Mouse (Mus musculus): Measurements from ENCODE around the gene Lat2. TPM values are rescaled to one million over a fixed set of nuclear protein-coding genes. Genes with fewer than 3 reads are reported as not detected.

The Lat2 gene
- total RNA-seq, 4 experiments from 2014 or later = 3.2 to 20.7 (median 11.6) TPM

DNA sequence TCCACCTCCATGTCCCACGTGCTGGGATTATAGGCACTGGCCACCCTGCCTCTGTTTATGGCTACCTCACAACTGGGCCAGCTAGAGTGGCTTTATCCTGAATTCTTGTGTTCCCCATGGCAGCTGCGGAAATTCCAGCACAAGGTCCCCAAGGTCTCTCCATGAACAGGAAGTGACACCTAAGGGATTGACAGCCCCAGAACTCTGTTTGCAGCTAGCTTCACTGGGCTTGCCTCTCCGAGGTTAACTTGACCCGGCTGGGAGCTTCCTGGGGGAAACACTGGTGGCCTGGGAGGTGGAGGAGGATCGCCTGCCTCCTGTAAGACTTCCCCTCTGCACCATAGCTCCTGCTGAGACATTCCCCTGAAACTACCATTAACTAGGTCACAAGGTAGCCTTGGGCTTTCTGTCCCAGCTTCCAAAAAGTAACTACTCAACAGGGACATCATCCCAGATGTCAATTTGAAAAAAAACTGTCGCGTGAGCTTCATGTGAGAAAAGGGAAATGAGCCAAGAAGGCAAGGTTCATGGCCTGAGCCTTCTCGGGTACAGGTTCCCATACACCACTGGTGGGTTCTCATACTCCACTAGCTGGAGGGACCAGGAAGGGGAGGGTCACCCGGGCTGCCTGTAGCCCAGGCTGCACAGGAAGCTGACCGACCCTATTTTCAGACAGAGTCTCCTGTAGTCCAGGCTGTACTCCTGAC lies 42.2 kb downstream of the Lat2 start:
- DNase-seq (ENCODE audit: low spot score in 2 of 2) = no peak

GRCm38 (mm10) chr5:134571730-134572507 lies 42.9 kb downstream of the Lat2 start:
- no peak for DNase-seq (ENCODE audit: low spot score in 2 of 2)

DNA sequence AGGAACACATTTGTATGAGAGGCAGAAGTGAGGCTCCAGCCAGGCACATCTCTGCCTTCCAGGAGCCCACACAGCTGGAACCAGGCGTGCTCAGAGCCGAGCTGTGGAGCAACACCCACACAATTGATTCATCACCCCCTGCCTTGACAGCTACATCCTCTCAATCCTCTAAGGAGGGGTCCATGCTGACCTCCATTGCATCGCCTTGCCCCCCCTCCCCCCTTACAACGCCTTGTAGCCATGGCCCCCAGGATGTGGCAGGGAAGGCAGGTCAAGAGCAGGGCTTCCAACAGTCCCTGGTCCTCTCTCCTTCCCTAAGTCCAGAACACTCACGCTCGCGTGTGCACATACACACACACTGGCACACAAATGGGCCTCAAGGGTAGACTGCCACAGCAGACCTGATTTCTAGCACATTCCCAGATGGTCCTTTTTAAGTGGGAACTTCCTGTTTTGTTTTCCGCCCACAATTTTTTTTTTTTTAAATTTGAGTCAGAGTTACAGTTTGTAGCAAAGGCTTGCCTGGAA lies 45.8 kb downstream of the Lat2 start:
- DNase-seq (ENCODE audit: low spot score in 2 of 2) = no peak

- no peak for DNase-seq (ENCODE audit: low spot score in 2 of 2)
Observed at GRCm38 (mm10) chr5:134568030-134568429, 46.8 kb downstream of the Lat2 start.

GRCm38 (mm10) chr5:134567445-134567844 lies 47.4 kb downstream of the Lat2 start:
- DNase-seq (ENCODE audit: low spot score in 2 of 2) = no peak

DNA sequence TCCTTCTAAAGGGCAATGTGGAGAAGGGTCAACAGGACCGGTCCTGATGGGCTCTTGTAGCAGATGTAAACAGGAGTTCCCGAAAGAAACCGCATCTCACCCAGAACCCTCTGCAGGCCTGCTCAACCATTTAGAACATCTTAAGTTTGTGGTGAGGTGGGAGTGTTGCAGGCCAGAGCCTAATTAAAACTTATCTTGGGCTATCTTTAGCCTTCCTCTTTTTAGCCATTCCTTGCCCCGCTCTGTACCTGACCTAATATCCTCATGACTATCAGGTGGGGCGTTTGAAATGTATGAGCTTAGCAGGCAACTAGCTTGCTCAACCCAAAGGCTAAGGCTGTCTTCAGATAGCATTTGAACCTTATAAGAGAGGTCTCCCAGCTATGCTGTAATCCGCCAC lies 49.1 kb downstream of the Lat2 start:
- DNase-seq (ENCODE audit: low spot score in 2 of 2) = no peak

- no peak for DNase-seq (ENCODE audit: low spot score in 2 of 2)
Observed at GRCm38 (mm10) chr5:134564272-134564671, 50.6 kb downstream of the Lat2 start.

- no peak for DNase-seq (ENCODE audit: low spot score in 2 of 2)
Observed at GRCm38 (mm10) chr5:134560450-134561171, 54.2 kb downstream of the Lat2 start.

GRCm38 (mm10) chr5:134560071-134560449 lies 54.8 kb downstream of the Lat2 start, which contains the start of gene Syna:
Syna (minus strand) TSS chr5:134560171.
- DNase-seq (ENCODE audit: low spot score in 2 of 2) = no peak

DNA sequence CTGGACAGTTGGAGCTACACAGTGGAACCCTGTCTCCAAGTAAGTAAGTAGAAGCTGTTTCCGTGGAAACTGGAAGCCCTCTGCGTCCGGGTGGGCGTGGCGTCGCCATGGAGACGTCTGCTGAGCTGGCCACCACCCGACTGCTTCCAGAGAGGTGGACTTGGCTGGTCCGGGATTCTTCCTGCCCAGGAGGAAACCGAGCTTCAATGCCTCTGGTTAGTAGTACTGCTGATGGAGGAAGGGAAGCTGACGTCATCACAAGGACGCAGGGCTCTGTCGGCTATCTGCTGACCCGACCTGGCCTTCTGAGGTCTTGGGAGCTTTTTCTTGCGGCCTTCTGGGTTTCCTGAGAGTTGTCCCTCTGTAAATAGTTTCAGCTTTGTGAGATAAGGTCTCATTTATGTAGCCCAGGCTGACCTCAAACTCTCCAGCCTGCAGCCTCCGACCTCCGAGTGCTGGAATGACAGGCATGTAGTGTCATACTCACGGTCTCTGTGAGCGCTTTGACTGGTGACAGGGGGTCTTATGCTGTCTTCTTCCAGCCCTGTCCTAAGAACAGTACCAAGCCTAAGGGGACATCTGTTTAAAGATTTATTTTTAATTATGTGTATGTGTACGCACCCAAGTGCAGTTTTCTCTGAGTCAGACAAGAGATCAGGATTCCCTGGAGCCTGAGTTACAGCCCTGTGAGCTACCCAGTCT lies 59.2 kb downstream of the Lat2 start:
- DNase-seq (ENCODE audit: low spot score in 2 of 2) = peak; percentile 74 to 78

DNA sequence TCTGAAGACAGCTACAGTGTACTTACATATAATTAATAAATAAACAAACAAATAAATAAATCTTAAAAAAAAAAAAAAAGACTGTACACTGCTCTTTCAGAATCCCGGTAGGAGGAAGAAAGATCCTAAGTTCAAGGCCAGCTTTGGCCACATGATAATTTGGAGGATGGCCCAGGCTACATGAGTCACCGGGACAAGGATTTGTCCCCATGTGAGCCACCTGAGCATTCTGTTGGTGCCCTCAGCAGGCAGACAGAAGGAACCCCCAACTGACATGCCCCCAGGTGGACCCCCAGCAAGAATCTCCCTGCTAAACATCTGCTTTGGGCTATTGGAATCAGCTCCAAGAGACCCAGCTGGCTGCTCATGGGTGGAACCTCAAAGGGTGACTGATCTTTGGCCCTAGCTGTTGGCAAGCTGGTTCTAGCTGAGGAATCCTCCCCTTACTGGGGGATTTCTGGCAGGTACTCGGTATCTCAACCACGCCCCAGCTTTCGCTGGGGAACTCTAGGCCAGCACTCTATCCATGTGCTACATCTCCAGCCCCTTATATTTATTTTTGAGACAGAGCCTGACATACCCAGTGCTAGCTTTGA lies 60.8 kb downstream of the Lat2 start:
- no peak for DNase-seq (ENCODE audit: low spot score in 2 of 2)

- DNase-seq (ENCODE audit: low spot score in 2 of 2) = peak; percentile 96 to 98
Observed at GRCm38 (mm10) chr5:134552110-134552972, 62.5 kb downstream of the Lat2 start, which contains the start of gene Clip2. Clip2 (minus strand) TSS chr5:134552434.

DNA sequence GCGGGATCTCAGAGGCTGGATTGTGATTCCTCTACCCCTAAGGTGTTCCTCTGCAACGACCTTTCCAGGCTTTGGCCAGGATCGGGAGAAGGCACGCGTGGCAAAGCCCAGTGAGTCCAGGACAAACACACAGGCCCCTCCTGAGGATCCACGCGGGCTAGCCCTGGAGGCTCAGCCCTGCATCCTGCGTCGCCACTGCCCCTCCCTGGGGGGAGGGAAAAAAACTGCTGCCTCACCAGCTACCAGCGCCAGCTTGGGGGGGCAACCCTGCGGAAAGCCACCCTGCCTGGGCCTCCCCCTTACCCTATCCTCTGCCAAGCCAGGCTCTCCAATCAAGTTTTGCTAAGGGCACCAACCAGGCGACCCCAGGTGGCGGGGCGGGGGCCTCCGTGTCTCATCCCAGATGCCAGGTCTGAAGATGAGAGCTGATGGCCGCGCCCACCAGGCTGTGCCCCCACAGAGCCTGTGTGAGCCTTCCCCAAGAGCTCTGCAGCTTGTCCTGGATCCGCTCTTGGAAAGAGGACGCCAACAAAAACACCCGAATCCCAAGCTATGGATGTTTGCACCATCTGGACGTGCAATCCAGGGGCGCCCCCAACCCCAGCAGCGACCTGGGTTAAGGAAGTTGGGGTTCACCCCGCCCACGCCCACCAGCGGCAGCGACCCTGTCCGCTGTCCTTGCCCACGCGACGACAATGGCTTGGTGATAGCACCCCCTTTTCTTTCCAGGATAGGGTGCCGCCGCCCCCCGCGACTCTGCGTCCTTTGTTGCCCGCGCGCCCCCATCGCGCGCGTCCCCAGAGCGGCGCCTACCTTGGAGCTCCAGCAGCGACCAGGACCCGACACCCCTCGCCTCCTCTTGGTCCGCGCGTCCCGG lies 63.4 kb downstream of the Lat2 start:
- peak in 1 of 2 experiments; percentile 56 for DNase-seq (ENCODE audit: low spot score in 2 of 2)

GRCm38 (mm10) chr5:134550836-134551232 lies 64.0 kb downstream of the Lat2 start:
- DNase-seq (ENCODE audit: low spot score in 2 of 2) = no peak

Small RNA genes lying within 50 kb of the gene (microRNA-seq; reads per million reads assigned to microRNA genes)
- gene Mir7228 = 0 to 1.0 reads per million in 2 experiments

Other genes starting within 250 kb of the Lat2 start
- gene Gtf2ird1, start 158.3 kb downstream of the Lat2 start, total RNA-seq (2022) = 10 to 100 TPM; 26.8 to 35.0 (median 32.8) TPM
- gene Clip2, start 62.6 kb downstream of the Lat2 start, total RNA-seq (2022) = 100 to 1,000 TPM in 2 of 4 experiments, 10 to 100 TPM in 2; 92.3 to 109 (median 102) TPM
- gene Syna, start 54.9 kb downstream of the Lat2 start, total RNA-seq (2022) = 1 to 10 TPM; 3.3 to 4.4 (median 3.7) TPM
- gene Rfc2, start 33.7 kb downstream of the Lat2 start, total RNA-seq (2022) = 10 to 100 TPM; 50.2 to 60.7 (median 55.7) TPM
- 100 to 1,000 TPM; 278 to 306 (median 300) TPM for gene Eif4h, start 24.5 kb upstream of the Lat2 start, total RNA-seq (2022)
- 10 to 100 TPM; 43.7 to 45.3 (median 44.5) TPM for gene Limk1, start 73.6 kb upstream of the Lat2 start, total RNA-seq (2022)
- 10 to 100 TPM; 10.1 to 14.5 (median 13.5) TPM for gene Eln, start 132.3 kb upstream of the Lat2 start, total RNA-seq (2022)

Measured in layer of hippocampus, adult 8-10 months (tissue).